Mouse (Mus musculus): Measurements from ENCODE around the gene Agbl2.

GRCm38 (mm10) chr2:90746538-90746865 is 36.0 kb upstream of the Agbl2 start:
- TF ChIP-seq CTCF (IDR thresholded peaks at IDR 0.05; ENCODE audit: low read depth) (no peak), EP300 (IDR thresholded peaks at IDR 0.05; ENCODE audit: low read depth) (no peak)
